Comparison of ENCODE assay signal across 39 mouse cellular contexts in genomic region chr12:66339169-66339568, GRCm38 (mm10). TPM values are rescaled to one million over a fixed set of nuclear protein-coding genes. Genes with fewer than 3 reads are reported as not detected.
A peak's percentile ranks its signal among the peaks of the same experiment; 100 is the strongest.
DNase-seq lines count a peak whose midpoint lies in the region; ATAC-seq lines count a peak whose summit lies in the region.
"Had no signal": no experiment of that assay in that cellular context is flagged by ENCODE, and none has a peak within 500 bp of the region (broad histone marks: within the 10 kb centered on the region; RNA-seq: fewer than 3 reads in every experiment).

No protein-coding gene starts in this region.

- H3K4me1 ChIP-seq in hindbrain, embryonic 11.5 days (replicated peaks; ENCODE audit: control insufficient read depth, insufficient read depth, low read length): no peaks in the 10 kb centered on the region
- no peaks in the 10 kb centered on the region for H3K4me1 ChIP-seq in hindbrain, embryonic 14.5 days (replicated peaks; ENCODE audit: control insufficient read depth, insufficient read depth, low read length)
- H3K4me1 ChIP-seq: embryonic facial prominence, embryonic 10.5 days; embryonic facial prominence, embryonic 15.5 days; hindbrain, embryonic 13.5 days; limb, embryonic 12.5 days; lung, embryonic 15.5 days; midbrain, embryonic 15.5 days; neural tube, embryonic 13.5 days had no signal

- H3K4me2 ChIP-seq in hindbrain, embryonic 11.5 days (replicated peaks; ENCODE audit: low read depth, low read length): no peak overlapping the region
- no peak overlapping the region for H3K4me2 ChIP-seq in hindbrain, embryonic 14.5 days (replicated peaks)
- H3K4me2 ChIP-seq: embryonic facial prominence, embryonic 15.5 days; hindbrain, embryonic 13.5 days; limb, embryonic 12.5 days; liver, embryonic 11.5 days; lung, embryonic 15.5 days; midbrain, embryonic 15.5 days; neural tube, embryonic 13.5 days had no signal

- H3K27ac ChIP-seq in hindbrain, embryonic 11.5 days (ENCODE audit: low read depth, low read length): no peak overlapping the region
- no peak overlapping the region for H3K27ac ChIP-seq in hindbrain, embryonic 14.5 days
- H3K27ac ChIP-seq: embryonic facial prominence, embryonic 10.5 days; embryonic facial prominence, embryonic 15.5 days; hindbrain, embryonic 13.5 days; limb, embryonic 12.5 days; lung, embryonic 15.5 days; midbrain, embryonic 15.5 days; neural tube, embryonic 13.5 days had no signal

- intact Hi-C loops in left cerebral cortex, postnatal 4 days (cut with DNase I): no loop called here

- no peaks in the 10 kb centered on the region for H3K9me3 ChIP-seq in hindbrain, embryonic 11.5 days (ENCODE audit: control insufficient read depth, low read length)
- H3K9me3 ChIP-seq in hindbrain, embryonic 14.5 days (ENCODE audit: control insufficient read depth, low read length): no peaks in the 10 kb centered on the region
- H3K9me3 ChIP-seq: embryonic facial prominence, embryonic 10.5 days; embryonic facial prominence, embryonic 15.5 days; hindbrain, embryonic 13.5 days; limb, embryonic 12.5 days; lung, embryonic 15.5 days; midbrain, embryonic 15.5 days; neural tube, embryonic 13.5 days had no signal

- H3K36me3 ChIP-seq in hindbrain, embryonic 11.5 days (ENCODE audit: control insufficient read depth, insufficient read depth, low read length): no peaks in the 10 kb centered on the region
- H3K36me3 ChIP-seq in hindbrain, embryonic 14.5 days (replicated peaks; ENCODE audit: control insufficient read depth, insufficient read depth): no peaks in the 10 kb centered on the region
- H3K36me3 ChIP-seq: embryonic facial prominence, embryonic 10.5 days; embryonic facial prominence, embryonic 15.5 days; hindbrain, embryonic 13.5 days; limb, embryonic 12.5 days; lung, embryonic 15.5 days; midbrain, embryonic 15.5 days; neural tube, embryonic 13.5 days had no signal

- peak; percentile 66 for ATAC-seq in hindbrain, embryonic 11.5 days (ENCODE audit: low FRiP score)
- no peak for ATAC-seq in hindbrain, embryonic 14.5 days (ENCODE audit: low FRiP score)
- ATAC-seq: CD4-positive, CD25-positive, alpha-beta regulatory T cell, adult 4 months; forebrain, postnatal 0 days; intestine, postnatal 0 days; midbrain, embryonic 15.5 days had no signal

- no peaks in the 10 kb centered on the region for H3K27me3 ChIP-seq in hindbrain, embryonic 11.5 days (ENCODE audit: control insufficient read depth, insufficient read depth, low read length)
- H3K27me3 ChIP-seq in hindbrain, embryonic 14.5 days (ENCODE audit: control insufficient read depth, insufficient read depth, low read length): no peaks in the 10 kb centered on the region
- H3K27me3 ChIP-seq: embryonic facial prominence, embryonic 15.5 days; hindbrain, embryonic 13.5 days; limb, embryonic 12.5 days; lung, embryonic 15.5 days; midbrain, embryonic 15.5 days; neural tube, embryonic 13.5 days had no signal

- peak; percentile 6 for DNase-seq in hindbrain, embryonic 11.5 days (ENCODE audit: low spot score)
- no peak for DNase-seq in hindbrain, embryonic 14.5 days (ENCODE audit: low spot score)
- peak; percentile 59 for DNase-seq in R1 (ENCODE audit: low read depth, low spot score)
- DNase-seq in embryo, embryonic 10 days (ENCODE audit: low spot score): peak; percentile 24
- DNase-seq in retina, embryonic 14.5 days (ENCODE audit: low spot score): peak; percentile 8
- DNase-seq in ovary, postnatal 14 days (ENCODE audit: low spot score): no peak
- DNase-seq in left cerebral cortex, postnatal 4 days: no peak
- DNase-seq: adrenal gland, adult 8-10 months; cerebellum, adult 8-10 months; cerebellum, postnatal 25 days; forebrain, postnatal 0 days; gastrocnemius, postnatal 14 days; heart, postnatal 14 days; kidney, adult 9 months; kidney, postnatal 10 days; lung, postnatal 36 days; right cerebral cortex, postnatal 25 days; thymus, postnatal 14 days had no signal

- H3K4me3 ChIP-seq in hindbrain, embryonic 11.5 days (ENCODE audit: low read depth, low read length): no peak overlapping the region
- no peak overlapping the region for H3K4me3 ChIP-seq in hindbrain, embryonic 14.5 days (replicated peaks; ENCODE audit: low read length)
- H3K4me3 ChIP-seq: embryonic facial prominence, embryonic 10.5 days; embryonic facial prominence, embryonic 15.5 days; hindbrain, embryonic 13.5 days; limb, embryonic 12.5 days; lung, embryonic 15.5 days; midbrain, embryonic 15.5 days; neural tube, embryonic 13.5 days had no signal

- H3K9ac ChIP-seq in hindbrain, embryonic 11.5 days (ENCODE audit: low read depth, low read length): no peak overlapping the region
- H3K9ac ChIP-seq in hindbrain, embryonic 14.5 days: no peak overlapping the region
- H3K9ac ChIP-seq: embryonic facial prominence, embryonic 15.5 days; forebrain, postnatal 0 days; hindbrain, embryonic 13.5 days; limb, embryonic 12.5 days; lung, embryonic 15.5 days; midbrain, embryonic 15.5 days; neural tube, embryonic 13.5 days had no signal

RNA-seq across cellular contexts. Expression of gene Rpl10l, which starts 55.0 kb away (rescaled TPM):
- not detected in 2 replicates for polyA plus RNA-seq in hindbrain, embryonic 11.5 days (2014; fragmentation: Nextera tagmentation; extraction: Ambion mirVana)
- not detected in 2 replicates for polyA plus RNA-seq in hindbrain, embryonic 14.5 days (2014; fragmentation: Nextera tagmentation; extraction: Ambion mirVana)
- not detected for total RNA-seq in left cerebral cortex, postnatal 4 days (2021)
- total RNA-seq: adrenal gland, adult 8-10 months; adrenal gland, postnatal 4 days; forebrain, postnatal 0 days; gastrocnemius, postnatal 14 days; granulocyte monocyte progenitor cell, adult 5-6 weeks; heart, postnatal 14 days; layer of hippocampus, adult 18-20 months; layer of hippocampus, postnatal 10 days; left cerebral cortex, adult 18-20 months; left cerebral cortex, postnatal 14 days; megakaryocyte, adult 5-6 weeks had no signal
- polyA plus RNA-seq: CD4-positive, CD25-positive, alpha-beta regulatory T cell, adult 4 months; embryonic facial prominence, embryonic 10.5 days; embryonic facial prominence, embryonic 15.5 days; forebrain, postnatal 0 days; heart, embryonic 14.5 days; hindbrain, embryonic 13.5 days; intestine, postnatal 0 days; limb, embryonic 12.5 days; liver, embryonic 11.5 days; liver, embryonic 16.5 days; lung, embryonic 15.5 days; midbrain, embryonic 15.5 days; neural tube, embryonic 13.5 days; stomach, embryonic 16.5 days; urinary bladder, adult 2 months had no signal

Comparison
In these comparisons a context has a peak if more than half of its experiments do, and no peak if none do; other contexts are left out.
1. DNase-seq: peak in hindbrain, embryonic 11.5 days (single experiment), R1 (single experiment), embryo, embryonic 10 days (single experiment) and retina, embryonic 14.5 days (single experiment); none in hindbrain, embryonic 14.5 days (single experiment), ovary, postnatal 14 days (single experiment) and left cerebral cortex, postnatal 4 days (single experiment).